Mouse (Mus musculus): ENCODE measurements around the gene Slc39a2. TPM values are rescaled to one million over a fixed set of nuclear protein-coding genes. Genes with fewer than 3 reads are reported as not detected.

Gene Slc39a2
- total RNA-seq, 1 experiment, result 0.49 TPM

- no peak overlapping the region for H3K27ac ChIP-seq (ENCODE audit: insufficient read depth, low read depth, low read length, poor library complexity, severe bottlenecking)
- no peak for DNase-seq (ENCODE audit: low read depth, low spot score)
- in situ Hi-C loops (cut with MboI; ENCODE audit: low sequenced_read_pairs in 2 of 2, unreplicated experiment in 2 of 2), result no loop called here
- H3K4me1 ChIP-seq (ENCODE audit: control insufficient read depth in 2 of 2, insufficient read depth in 2 of 2, low read length in 2 of 2, poor library complexity in 1 of 2), result no peaks in the 10 kb centered on the region
- H3K9ac ChIP-seq (ENCODE audit: insufficient read depth, low read depth, low read length, poor library complexity, severe bottlenecking), result no peak overlapping the region
- H3K4me3 ChIP-seq (ENCODE audit: insufficient read depth in 1 of 2, low read depth in 1 of 2, low read length in 2 of 2, poor library complexity in 1 of 2, severe bottlenecking in 1 of 2), result no peak overlapping the region
- no peaks in the 10 kb centered on the region for H3K36me3 ChIP-seq (ENCODE audit: control insufficient read depth, insufficient read depth, low read length, poor library complexity, severe bottlenecking)
- TF ChIP-seq CHD2 (IDR thresholded peaks at IDR 0.05; ENCODE audit: low read depth, low read length) (no peak), ZNF384 (IDR thresholded peaks at IDR 0.05; ENCODE audit: low read depth, low read length) (no peak), HCFC1 (IDR thresholded peaks at IDR 0.05; ENCODE audit: borderline replicate concordance, insufficient read depth, low read length) (no peak), MAFK (IDR thresholded peaks at IDR 0.05; ENCODE audit: insufficient read depth, low read depth, low read length) (no peak), ZC3H11A (IDR thresholded peaks at IDR 0.05; ENCODE audit: borderline replicate concordance, low read depth, low read length) (no peak)
- no peaks in the 10 kb centered on the region for H3K9me3 ChIP-seq (ENCODE audit: control insufficient read depth, insufficient read depth, low read depth, low read length)
Observed at GRCm38 (mm10) chr14:51870756-51871155, 21.9 kb upstream of the Slc39a2 start.

GRCm38 (mm10) chr14:51871741-51872140 lies 20.9 kb upstream of the Slc39a2 start:
- in situ Hi-C loops (cut with MboI; ENCODE audit: low sequenced_read_pairs in 2 of 2, unreplicated experiment in 2 of 2), result no loop called here
- Histone ChIP-seq H3K9me3 (ENCODE audit: control insufficient read depth, insufficient read depth, low read depth, low read length) (no peaks in the 10 kb centered on the region), H3K4me1 (ENCODE audit: control insufficient read depth in 2 of 2, insufficient read depth in 2 of 2, low read length in 2 of 2, poor library complexity in 1 of 2) (no peaks in the 10 kb centered on the region), H3K27ac (ENCODE audit: insufficient read depth, low read depth, low read length, poor library complexity, severe bottlenecking) (no peak overlapping the region), H3K9ac (ENCODE audit: insufficient read depth, low read depth, low read length, poor library complexity, severe bottlenecking) (no peak overlapping the region), H3K36me3 (ENCODE audit: control insufficient read depth, insufficient read depth, low read length, poor library complexity, severe bottlenecking) (no peaks in the 10 kb centered on the region), H3K4me3 (ENCODE audit: insufficient read depth in 1 of 2, low read depth in 1 of 2, low read length in 2 of 2, poor library complexity in 1 of 2, severe bottlenecking in 1 of 2) (no peak overlapping the region)
- no peak for DNase-seq (ENCODE audit: low read depth, low spot score)
- no peak for TF ChIP-seq ZC3H11A (IDR thresholded peaks at IDR 0.05; ENCODE audit: borderline replicate concordance, low read depth, low read length)
- no peak for TF ChIP-seq MAFK (IDR thresholded peaks at IDR 0.05; ENCODE audit: insufficient read depth, low read depth, low read length)
- TF ChIP-seq ZNF384 (IDR thresholded peaks at IDR 0.05; ENCODE audit: low read depth, low read length), result no peak
- no peak for TF ChIP-seq CHD2 (IDR thresholded peaks at IDR 0.05; ENCODE audit: low read depth, low read length)
- no peak for TF ChIP-seq HCFC1 (IDR thresholded peaks at IDR 0.05; ENCODE audit: borderline replicate concordance, insufficient read depth, low read length)

- in situ Hi-C loops (cut with MboI; ENCODE audit: low sequenced_read_pairs in 2 of 2, unreplicated experiment in 2 of 2), result no loop called here
- H3K4me1 ChIP-seq (ENCODE audit: control insufficient read depth in 2 of 2, insufficient read depth in 2 of 2, low read length in 2 of 2, poor library complexity in 1 of 2), result no peaks in the 10 kb centered on the region
- TF ChIP-seq ZNF384 (IDR thresholded peaks at IDR 0.05; ENCODE audit: low read depth, low read length) (no peak), HCFC1 (IDR thresholded peaks at IDR 0.05; ENCODE audit: borderline replicate concordance, insufficient read depth, low read length) (no peak), MAFK (IDR thresholded peaks at IDR 0.05; ENCODE audit: insufficient read depth, low read depth, low read length) (no peak), CHD2 (IDR thresholded peaks at IDR 0.05; ENCODE audit: low read depth, low read length) (no peak), ZC3H11A (IDR thresholded peaks at IDR 0.05; ENCODE audit: borderline replicate concordance, low read depth, low read length) (no peak)
Observed at GRCm38 (mm10) chr14:51877517-51877916, 15.2 kb upstream of the Slc39a2 start.

GRCm38 (mm10) chr14:51883527-51884030 lies 9.1 kb upstream of the Slc39a2 start:
- no peak for TF ChIP-seq CHD2 (IDR thresholded peaks at IDR 0.05; ENCODE audit: low read depth, low read length)
- TF ChIP-seq ZC3H11A (IDR thresholded peaks at IDR 0.05; ENCODE audit: borderline replicate concordance, low read depth, low read length), result no peak
- no peak for TF ChIP-seq HCFC1 (IDR thresholded peaks at IDR 0.05; ENCODE audit: borderline replicate concordance, insufficient read depth, low read length)
- peak; percentile 81 for TF ChIP-seq ZNF384 (IDR thresholded peaks at IDR 0.05; ENCODE audit: low read depth, low read length)
- in situ Hi-C loops (cut with MboI; ENCODE audit: low sequenced_read_pairs in 2 of 2, unreplicated experiment in 2 of 2), result no loop called here
- DNase-seq (ENCODE audit: low read depth, low spot score), result peak; percentile 86
- Histone ChIP-seq H3K4me1 (ENCODE audit: control insufficient read depth in 2 of 2, insufficient read depth in 2 of 2, low read length in 2 of 2, poor library complexity in 1 of 2) (no peaks in the 10 kb centered on the region; a peak in 1 of 4 replicates), H3K36me3 (ENCODE audit: control insufficient read depth, insufficient read depth, low read length, poor library complexity, severe bottlenecking) (peaks cover 9% of the 10 kb centered on the region), H3K9ac (ENCODE audit: insufficient read depth, low read depth, low read length, poor library complexity, severe bottlenecking) (no peak overlapping the region; the same call in 1 of the 2 replicates), H3K27ac (ENCODE audit: insufficient read depth, low read depth, low read length, poor library complexity, severe bottlenecking) (no peak overlapping the region; the same call in 1 of the 2 replicates), H3K4me3 (ENCODE audit: insufficient read depth in 1 of 2, low read depth in 1 of 2, low read length in 2 of 2, poor library complexity in 1 of 2, severe bottlenecking in 1 of 2) (peak overlapping the region; percentile 65 to 97), H3K9me3 (ENCODE audit: control insufficient read depth, insufficient read depth, low read depth, low read length) (no peaks in the 10 kb centered on the region)

More at GRCm38 (mm10) chr14:51877517-51877916, 15.2 kb upstream of the Slc39a2 start:
- H3K4me3 ChIP-seq (ENCODE audit: insufficient read depth in 1 of 2, low read depth in 1 of 2, low read length in 2 of 2, poor library complexity in 1 of 2, severe bottlenecking in 1 of 2), result no peak overlapping the region
- no peak for DNase-seq (ENCODE audit: low read depth, low spot score)
- no peaks in the 10 kb centered on the region for H3K36me3 ChIP-seq (ENCODE audit: control insufficient read depth, insufficient read depth, low read length, poor library complexity, severe bottlenecking)
- no peaks in the 10 kb centered on the region for H3K9me3 ChIP-seq (ENCODE audit: control insufficient read depth, insufficient read depth, low read depth, low read length)
- no peak overlapping the region for H3K27ac ChIP-seq (ENCODE audit: insufficient read depth, low read depth, low read length, poor library complexity, severe bottlenecking)
- no peak overlapping the region for H3K9ac ChIP-seq (ENCODE audit: insufficient read depth, low read depth, low read length, poor library complexity, severe bottlenecking)

Measured in ES-E14 (cell line).